Mouse (Mus musculus) kidney, adult 18-20 months (tissue): ENCODE data around the gene Gm42669.
A peak's percentile ranks its signal among the peaks of the same experiment; 100 is the strongest.

ENCODE experiments used
- DNase-seq: peaks from one replicate; pipeline ENCODE4 v3.0.0; 2021

Gene Gm42669

DNA sequence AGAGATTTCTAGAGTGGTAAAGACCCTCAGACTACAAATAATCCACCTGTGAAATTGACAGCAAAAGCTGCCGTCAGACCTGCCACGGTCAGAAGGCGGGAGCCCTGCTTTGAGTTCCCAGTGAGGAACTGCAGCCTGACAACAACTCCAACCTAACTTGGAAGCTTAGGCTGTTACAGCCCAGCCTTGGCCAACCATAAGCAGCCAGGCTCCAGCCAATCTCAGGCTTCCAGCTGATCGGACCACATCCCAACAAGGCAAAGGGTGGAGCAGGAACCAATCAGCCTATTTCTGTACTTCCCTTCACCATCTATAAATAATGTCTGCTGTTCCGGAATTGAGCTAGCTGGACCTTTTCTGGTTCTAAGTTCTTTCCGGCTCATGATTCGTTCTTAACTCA, 14.5 kb downstream of the Gm42669 start:
- DNase-seq = no peak

DNA sequence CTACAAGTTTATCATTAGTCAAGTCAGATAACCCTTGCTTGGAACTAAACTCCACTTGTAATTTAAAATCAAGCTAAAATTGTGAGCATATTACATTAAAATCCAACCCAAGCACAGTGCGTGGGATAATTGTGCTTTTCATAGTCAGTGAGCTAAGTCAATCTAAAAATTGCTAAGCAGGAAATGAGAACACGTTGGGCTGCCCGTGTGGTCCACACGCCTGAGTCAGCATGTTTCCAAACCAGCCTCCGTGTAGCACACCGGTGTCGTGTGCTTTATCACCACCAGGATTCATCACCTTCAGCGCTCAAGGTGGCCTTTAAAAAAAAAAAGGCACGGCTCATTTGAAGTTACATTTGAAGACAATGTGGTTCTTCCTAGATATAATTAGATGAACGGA, 16.9 kb downstream of the Gm42669 start:
- no peak for DNase-seq

DNA sequence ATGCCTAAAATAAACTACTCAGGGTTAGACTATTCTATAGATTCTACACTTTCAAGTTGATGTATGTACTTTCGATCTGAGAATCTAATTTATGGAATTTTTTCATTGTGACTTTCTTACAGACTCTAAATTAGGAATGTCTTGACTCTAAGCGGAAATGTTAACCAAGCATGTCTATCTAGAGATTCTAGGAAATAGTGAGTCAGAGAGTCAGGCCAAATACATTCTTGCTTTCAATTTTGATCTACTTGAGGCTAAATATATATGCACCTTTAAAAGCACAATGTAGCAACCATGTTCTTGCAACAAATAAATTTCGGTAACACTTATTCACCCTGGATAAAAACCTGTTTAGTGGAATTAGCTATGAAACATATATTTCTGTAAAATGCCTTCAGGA, 21.4 kb downstream of the Gm42669 start:
- DNase-seq = no peak

DNA sequence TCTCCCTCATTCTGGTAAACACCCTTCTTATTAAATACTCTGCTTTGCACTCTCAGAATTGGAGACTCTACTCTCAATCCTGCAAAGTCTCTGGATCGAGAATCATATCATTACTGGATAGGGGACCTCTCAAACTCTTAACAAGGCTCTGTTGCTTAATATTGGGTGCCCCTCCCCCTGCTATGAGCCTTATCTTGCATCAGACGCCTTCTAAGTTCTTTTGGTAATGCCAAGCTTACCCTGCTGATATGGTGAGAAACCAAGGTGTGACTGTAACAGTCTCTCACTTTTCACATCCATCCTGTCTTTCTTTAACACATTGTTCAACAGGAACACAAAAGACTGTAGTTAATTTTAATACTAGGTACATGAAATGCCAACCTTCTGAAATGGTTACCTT, 26.2 kb downstream of the Gm42669 start:
- DNase-seq = no peak

DNA sequence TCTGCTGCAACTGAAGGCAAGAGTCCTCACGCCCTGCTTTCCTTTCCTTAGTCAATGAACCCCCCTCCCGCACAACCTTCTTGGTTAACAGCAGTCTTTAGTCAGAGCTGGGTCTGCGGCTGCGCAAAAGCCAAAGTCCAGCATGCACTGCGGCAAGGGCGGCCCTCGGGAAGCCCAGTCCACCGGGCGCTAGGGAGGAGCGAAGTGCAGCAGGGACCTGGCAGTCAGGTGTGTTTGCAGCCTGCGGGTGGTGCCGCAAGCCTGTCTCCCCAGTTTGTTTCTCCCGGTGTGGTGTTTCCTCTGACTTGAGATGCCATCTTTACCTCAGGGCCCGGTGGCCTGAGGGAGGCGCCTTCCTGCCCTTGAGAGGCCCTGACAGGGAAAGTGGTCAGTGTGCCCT, 27.2 kb downstream of the Gm42669 start, which contains the start of gene 1700028K03Rik:
1700028K03Rik (plus strand) TSS at position 129 of the 400 bp plus-strand sequence.
- no peak for DNase-seq

DNA sequence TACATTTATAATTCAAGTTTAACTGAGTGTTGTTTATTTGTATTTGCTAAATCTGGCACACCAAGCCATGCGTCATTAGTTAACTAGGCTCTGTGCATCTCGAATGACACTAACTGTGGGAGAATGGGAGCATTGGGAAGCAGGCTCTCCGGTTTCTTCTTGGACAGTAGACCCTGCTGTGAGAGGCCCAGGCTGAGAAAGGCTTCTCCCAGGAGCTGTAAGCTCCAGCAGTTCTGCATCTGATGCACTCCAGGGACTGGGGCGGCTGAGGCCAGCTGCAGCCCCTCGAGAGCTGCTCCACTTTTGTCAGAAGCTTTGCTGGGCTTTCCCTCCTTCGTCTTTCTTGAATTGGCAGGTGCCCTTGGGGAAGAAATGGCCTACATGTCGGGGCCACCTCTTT, 34.3 kb downstream of the Gm42669 start:
- DNase-seq = no peak

DNA sequence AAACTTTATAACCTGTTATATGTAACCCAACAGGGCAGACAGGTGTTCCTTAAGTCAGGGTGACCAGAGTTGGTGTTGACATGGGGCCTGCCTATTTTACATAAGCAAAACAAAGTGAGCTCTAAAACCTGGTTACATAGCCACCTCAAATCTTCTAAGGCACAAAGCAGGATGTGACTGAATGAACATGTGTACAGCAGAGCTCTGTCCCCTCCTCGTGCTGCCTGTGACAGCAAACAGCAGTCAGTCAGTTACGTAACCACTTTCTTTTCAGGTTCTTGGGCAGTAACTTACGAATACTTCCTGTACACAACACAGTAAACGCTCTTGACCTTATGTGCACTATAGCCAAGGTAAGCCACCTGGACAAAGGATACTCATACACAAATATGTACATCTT, 38.5 kb downstream of the Gm42669 start:
- no peak for DNase-seq

DNA sequence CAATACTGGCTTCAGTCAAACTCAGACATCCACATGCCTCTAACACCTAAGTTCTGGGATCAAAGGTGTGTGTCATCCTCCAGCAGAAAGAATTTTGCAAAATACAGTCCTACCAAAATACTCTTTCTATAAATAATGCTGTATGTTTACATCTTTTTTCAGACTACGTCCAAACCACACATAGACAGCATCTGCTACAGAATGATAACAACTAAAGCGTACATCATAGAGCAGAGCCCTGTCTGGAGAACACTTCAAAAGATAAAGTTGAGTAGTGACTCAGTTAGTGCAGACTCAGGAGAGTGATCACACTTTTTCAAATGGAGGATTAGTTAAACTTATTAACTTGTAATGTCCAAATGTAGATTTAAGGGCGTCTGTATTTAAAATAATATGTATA, 40.5 kb downstream of the Gm42669 start:
- DNase-seq = no peak

DNA sequence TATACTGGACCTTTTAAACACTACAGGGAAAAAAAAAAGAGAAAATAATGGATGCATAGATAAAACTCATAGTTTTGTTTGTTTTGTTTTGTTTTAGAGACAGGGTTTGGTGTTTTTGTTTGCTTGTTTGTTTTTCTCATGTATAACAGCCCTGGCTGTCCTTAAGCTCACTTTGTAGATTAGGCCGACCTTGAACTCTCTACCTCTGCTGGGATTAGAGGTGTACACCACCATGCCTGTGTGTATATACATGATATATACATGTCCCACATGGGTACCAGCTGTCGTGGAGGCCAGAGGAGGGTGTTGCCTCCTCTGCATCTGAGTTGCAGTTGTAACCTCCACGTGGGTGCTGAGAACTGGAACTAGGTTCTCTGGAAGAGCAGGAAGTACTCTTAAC, 41.0 kb downstream of the Gm42669 start:
- no peak for DNase-seq

DNA sequence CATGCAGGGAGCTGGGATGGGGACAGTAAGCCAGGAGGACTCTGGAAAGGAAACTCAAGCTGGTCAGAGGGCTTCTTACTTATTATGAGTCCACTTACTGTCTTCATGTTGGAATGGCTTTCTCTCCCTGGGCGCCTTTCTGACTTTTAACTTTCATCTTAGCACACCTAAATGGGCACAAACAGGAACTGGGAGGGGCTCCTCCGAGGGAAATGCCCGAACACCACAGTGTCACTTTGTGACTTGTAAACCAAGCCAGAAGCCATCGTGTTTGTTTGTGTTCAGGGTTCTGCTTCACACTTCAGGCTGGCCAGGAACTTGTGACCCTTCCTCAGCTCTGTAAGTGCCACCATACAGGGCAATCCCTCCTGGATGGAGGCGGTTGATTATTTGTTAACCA, 46.9 kb downstream of the Gm42669 start:
- DNase-seq = no peak

DNA sequence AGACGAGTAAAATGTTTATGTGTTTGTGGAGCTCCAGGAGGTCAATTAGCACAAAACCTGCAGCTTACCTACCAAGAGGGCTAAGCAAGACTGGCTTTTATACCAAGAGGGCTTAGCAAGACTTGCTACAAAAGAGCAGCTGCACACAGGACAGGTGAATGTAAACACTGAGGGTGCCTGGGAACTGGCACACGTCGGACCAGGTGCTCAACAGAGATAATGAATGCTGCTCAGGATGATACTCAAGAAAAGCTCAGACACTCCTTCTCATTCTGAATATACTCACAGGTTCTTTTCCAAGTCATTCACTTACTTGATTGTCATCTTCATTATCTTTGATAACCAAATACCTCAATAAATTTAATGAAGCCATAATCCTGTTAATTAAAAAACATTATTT, 49.5 kb downstream of the Gm42669 start:
- DNase-seq = no peak

DNA sequence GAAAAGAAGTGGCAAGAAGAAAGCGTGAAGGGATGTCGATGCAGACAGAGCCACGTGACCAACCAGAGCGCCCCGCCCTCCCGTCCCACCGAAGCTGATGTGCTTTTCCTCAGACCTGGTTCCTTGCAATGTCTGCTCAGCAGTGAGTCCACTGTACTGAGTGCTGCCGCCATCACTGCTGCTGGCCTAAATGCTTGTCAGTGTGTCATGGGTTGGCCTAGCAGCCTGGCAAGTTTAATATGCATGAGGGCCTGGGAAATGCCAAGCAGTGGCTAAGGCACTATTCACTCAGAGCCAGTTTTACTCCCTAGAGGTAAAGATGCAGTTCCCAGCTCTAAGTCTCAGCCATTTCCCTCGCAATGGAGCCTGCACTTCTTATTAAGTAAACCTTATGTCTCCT, 61.7 kb downstream of the Gm42669 start:
- DNase-seq = no peak

DNA sequence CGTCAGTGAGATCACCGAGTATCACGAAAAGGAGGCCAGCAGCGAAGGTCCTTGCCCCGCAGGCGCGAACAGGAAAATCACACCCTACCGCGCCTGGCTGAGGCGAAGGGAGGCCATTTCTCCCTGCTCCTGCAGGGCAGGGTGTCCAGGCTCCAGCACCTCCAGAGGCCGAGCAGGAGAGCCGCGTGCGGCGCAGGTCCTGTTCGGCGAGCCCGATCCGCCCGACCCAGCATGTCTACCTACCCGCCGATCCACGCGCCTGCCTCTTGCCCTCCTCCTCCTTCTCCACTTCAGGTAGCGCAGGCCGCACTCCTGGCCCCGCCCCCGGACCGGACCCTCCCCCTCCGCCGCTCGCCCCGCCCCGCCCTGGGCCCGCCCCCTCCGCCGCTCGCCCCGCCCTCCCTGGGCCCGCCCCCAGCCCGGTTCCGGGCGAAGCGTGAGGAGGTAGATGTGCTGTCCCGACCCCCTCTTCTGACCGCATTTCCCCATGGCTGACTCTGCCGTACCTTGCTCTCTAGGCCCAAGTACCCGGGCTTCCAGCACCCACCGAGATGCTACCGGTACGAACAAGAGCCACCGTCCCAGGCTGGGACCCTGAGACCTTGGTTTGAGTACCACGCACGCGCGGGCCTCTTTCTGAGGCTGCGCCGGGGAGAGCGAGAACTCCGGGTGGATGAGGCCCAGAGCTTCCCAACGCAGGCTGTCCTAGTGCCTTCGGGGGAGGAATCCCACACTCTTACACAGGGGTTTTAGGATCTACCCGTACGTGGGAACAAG, 90.1 kb downstream of the Gm42669 start, which contains the start of the genes Rpap2 and Glmn:
Rpap2 (plus strand) TSS at position 73 of the 777 bp plus-strand sequence.
Glmn (minus strand) TSS at position 588 of the 777 bp plus-strand sequence.
- DNase-seq = peak; percentile 94

DNA sequence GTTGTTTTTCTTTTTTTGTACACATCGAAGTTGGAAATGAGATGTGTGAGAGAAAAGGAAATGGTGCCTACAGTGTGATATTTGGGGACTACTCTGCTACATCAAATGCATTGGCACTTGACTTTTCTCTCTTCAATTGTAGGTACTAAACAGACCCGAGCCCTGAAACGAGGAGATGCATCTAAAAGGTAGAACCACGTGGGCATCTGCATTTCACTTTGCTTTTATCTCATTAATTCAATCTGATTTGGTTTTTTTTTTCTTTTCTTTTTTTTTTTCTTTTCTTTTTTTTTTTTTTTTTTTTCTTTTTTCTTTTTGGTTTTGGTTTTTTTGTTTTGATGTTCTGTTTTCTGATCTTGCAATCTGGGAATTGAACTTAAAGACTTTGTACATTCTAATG, 91.0 kb downstream of the Gm42669 start:
- no peak for DNase-seq

DNA sequence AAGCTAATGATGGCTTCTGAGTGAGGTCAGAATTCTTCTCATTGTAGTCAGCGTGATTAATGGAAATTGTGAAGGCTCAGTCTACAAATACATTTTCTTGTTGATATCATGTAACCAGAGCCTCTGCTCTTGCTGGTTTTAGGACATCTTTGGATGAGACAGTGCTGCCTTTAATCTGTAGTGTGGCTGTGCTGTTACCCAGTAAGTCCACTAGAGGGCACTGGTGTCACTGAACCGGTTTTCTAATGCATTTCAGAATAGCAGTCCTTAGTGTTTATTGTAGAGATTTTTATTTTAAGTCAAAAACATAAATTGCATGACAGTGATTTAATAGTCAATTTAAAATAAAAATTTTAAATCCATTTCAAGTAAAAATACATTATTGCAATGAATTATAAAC, 103.8 kb downstream of the Gm42669 start:
- DNase-seq = peak; percentile 54

DNA sequence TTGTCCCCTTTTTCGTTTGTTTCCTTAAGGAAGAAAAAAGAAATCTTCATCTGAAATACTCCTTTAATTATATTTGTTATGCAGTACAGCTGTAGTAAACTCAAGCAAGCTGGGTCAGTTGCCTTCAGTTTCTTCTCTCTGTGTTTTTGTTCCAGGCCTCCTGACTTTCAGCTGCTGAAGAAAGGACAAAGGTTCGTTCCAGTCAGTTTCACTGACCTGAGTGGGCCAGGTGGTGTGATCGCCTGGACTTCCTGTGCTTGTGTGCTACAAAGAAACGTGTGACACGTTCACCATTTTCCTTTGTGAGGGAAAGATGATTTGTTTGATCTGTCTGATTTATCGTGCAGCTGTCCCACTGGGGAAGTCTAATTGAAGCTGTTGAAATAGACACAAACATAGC, 110.6 kb downstream of the Gm42669 start:
- peak; percentile 13 for DNase-seq

DNA sequence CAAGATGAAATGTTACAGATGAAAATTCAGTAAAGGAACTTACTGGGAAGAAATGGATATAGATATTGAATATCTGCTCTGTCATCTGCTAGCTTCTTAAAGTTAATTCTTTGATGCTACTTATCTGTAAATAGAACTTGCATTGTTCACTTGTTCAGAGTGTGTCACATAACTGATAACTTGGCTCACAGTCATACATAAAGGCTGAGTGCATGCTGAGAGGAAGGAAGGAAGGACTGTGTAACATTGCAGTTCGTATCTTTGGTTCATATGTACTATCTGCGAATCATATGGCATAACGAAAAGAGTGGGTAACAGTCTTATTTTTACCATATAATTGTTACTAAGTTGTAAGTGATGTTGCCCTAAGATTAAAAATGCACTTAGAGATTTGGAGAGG, 113.9 kb downstream of the Gm42669 start:
- DNase-seq = no peak
